Mouse (Mus musculus): ENCODE measurements at regions not wholly inside any gene's neighbourhood (a gene's known extent, or its start where the extent isn't known, plus 50 kb on each side); places are given as distances from the start of the nearest gene placed in this dataset.

GRCm38 (mm10) chr8:48980755-48981154 lies 137.0 kb upstream of the Tenm3 start:
- Histone ChIP-seq H3K9me3 (ENCODE audit: control insufficient read depth, low read length) (no peaks in the 10 kb centered on the region), H3K4me1 (replicated peaks; ENCODE audit: control insufficient read depth, insufficient read depth) (no peaks in the 10 kb centered on the region), H3K4me3 (ENCODE audit: low read depth, low read length) (no peak overlapping the region), H3K27me3 (ENCODE audit: control insufficient read depth, insufficient read depth, low read length) (no peaks in the 10 kb centered on the region), H3K4me2 (replicated peaks; ENCODE audit: low read depth) (no peak overlapping the region), H3K9ac (ENCODE audit: low read length) (no peak overlapping the region), H3K36me3 (ENCODE audit: control insufficient read depth, insufficient read depth, low read length) (no peaks in the 10 kb centered on the region), H3K27ac (replicated peaks) (no peak overlapping the region)
- WGBS: 68% methylated on average over 7 of the region's 7 CpGs
- DNase-seq (ENCODE audit: low spot score) (no peak), ATAC-seq (ENCODE audit: low FRiP score, low TSS enrichment) (no peak)
- no peak for TF ChIP-seq EP300 (optimal IDR thresholded peaks at IDR 0.05)
- TF ChIP-seq CTCF (IDR thresholded peaks at IDR 0.05; ENCODE audit: low read depth): no peak

DNA sequence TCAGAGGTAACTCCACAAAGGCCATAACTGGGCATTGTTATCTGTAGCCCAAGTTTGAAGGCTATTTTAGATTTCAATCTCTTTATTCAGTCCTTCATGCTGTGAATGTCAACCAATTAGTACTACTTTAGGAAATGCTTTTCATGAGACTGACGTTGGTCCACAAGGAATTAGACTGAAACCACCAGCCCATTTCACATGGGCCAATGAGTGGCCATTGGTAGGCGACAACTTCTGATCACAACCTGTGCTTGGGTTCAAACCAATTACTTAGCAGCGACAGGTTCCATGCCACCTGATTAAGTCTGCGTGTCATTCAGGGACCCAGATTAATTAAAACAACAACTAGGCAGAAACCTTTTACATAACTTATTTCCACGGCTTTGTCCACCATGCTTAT lies 126.9 kb upstream of the Tenm3 start:
- Histone ChIP-seq H3K27ac (replicated peaks) (no peak overlapping the region), H3K4me1 (replicated peaks; ENCODE audit: control insufficient read depth, insufficient read depth) (no peaks in the 10 kb centered on the region), H3K9ac (ENCODE audit: low read length) (no peak overlapping the region), H3K27me3 (ENCODE audit: control insufficient read depth, insufficient read depth, low read length) (no peaks in the 10 kb centered on the region), H3K4me2 (replicated peaks; ENCODE audit: low read depth) (no peak overlapping the region), H3K4me3 (ENCODE audit: low read depth, low read length) (no peak overlapping the region), H3K9me3 (ENCODE audit: control insufficient read depth, low read length) (no peaks in the 10 kb centered on the region), H3K36me3 (ENCODE audit: control insufficient read depth, insufficient read depth, low read length) (no peaks in the 10 kb centered on the region)
- WGBS: 89% methylated on average over 5 of the region's 5 CpGs
- ATAC-seq (ENCODE audit: low FRiP score, low TSS enrichment): no peak
- no peak for TF ChIP-seq CTCF (IDR thresholded peaks at IDR 0.05; ENCODE audit: low read depth)
- no peak for TF ChIP-seq EP300 (optimal IDR thresholded peaks at IDR 0.05)
- DNase-seq (ENCODE audit: low spot score): no peak

GRCm38 (mm10) chr8:48964929-48965328 lies 121.2 kb upstream of the Tenm3 start:
- DNase-seq (ENCODE audit: low spot score): peak; percentile 16
- H3K4me2 ChIP-seq (replicated peaks; ENCODE audit: low read depth): no peak overlapping the region
- H3K36me3 ChIP-seq (ENCODE audit: control insufficient read depth, insufficient read depth, low read length): no peaks in the 10 kb centered on the region
- H3K27me3 ChIP-seq (ENCODE audit: control insufficient read depth, insufficient read depth, low read length): no peaks in the 10 kb centered on the region
- no peak overlapping the region for H3K9ac ChIP-seq (ENCODE audit: low read length)
- H3K9me3 ChIP-seq (ENCODE audit: control insufficient read depth, low read length): no peaks in the 10 kb centered on the region
- no peak for ATAC-seq (ENCODE audit: low FRiP score, low TSS enrichment)
- WGBS: 75% methylated on average over 1 of the region's 1 CpGs
- peak; percentile 61 for TF ChIP-seq CTCF (IDR thresholded peaks at IDR 0.05; ENCODE audit: low read depth)
- no peak for TF ChIP-seq EP300 (optimal IDR thresholded peaks at IDR 0.05)
- no peak overlapping the region for H3K27ac ChIP-seq (replicated peaks)
- no peak overlapping the region for H3K4me3 ChIP-seq (ENCODE audit: low read depth, low read length)
- H3K4me1 ChIP-seq (replicated peaks; ENCODE audit: control insufficient read depth, insufficient read depth): no peaks in the 10 kb centered on the region

GRCm38 (mm10) chr8:48957614-48958013 lies 113.9 kb upstream of the Tenm3 start:
- Histone ChIP-seq H3K36me3 (ENCODE audit: control insufficient read depth, insufficient read depth, low read length) (no peaks in the 10 kb centered on the region), H3K27me3 (ENCODE audit: control insufficient read depth, insufficient read depth, low read length) (no peaks in the 10 kb centered on the region), H3K4me2 (replicated peaks; ENCODE audit: low read depth) (no peak overlapping the region), H3K27ac (replicated peaks) (no peak overlapping the region), H3K9ac (ENCODE audit: low read length) (no peak overlapping the region), H3K4me1 (replicated peaks; ENCODE audit: control insufficient read depth, insufficient read depth) (no peaks in the 10 kb centered on the region), H3K4me3 (ENCODE audit: low read depth, low read length) (no peak overlapping the region), H3K9me3 (ENCODE audit: control insufficient read depth, low read length) (no peaks in the 10 kb centered on the region)
- ATAC-seq (ENCODE audit: low FRiP score, low TSS enrichment) (no peak), DNase-seq (ENCODE audit: low spot score) (no peak)
- 84% methylated on average over 5 of the region's 5 CpGs for WGBS
- TF ChIP-seq CTCF (IDR thresholded peaks at IDR 0.05; ENCODE audit: low read depth) (no peak), EP300 (optimal IDR thresholded peaks at IDR 0.05) (no peak)

DNA sequence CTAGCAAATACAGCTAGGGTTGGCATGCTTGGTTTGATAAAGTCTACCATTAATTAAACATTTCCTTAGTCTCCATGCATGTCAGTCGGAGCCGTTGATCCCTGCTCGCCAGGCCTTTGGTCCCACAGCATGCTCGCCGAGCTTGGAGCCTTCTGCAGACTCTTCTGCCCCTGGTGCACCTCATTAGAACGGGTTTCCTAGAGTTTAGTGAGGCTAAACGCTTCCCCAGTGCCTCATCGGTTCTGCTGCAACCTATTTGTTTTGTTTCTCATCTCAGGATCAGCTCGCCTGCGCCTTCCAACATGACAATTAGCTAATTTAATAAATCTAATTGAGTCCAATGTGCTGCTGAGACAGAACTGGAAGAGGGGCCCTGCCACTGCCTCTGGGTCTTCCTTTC lies 107.7 kb upstream of the Tenm3 start:
- no peak for DNase-seq (ENCODE audit: low spot score)
- no peak overlapping the region for H3K27ac ChIP-seq (replicated peaks)
- H3K4me2 ChIP-seq (replicated peaks; ENCODE audit: low read depth): no peak overlapping the region
- H3K4me1 ChIP-seq (replicated peaks; ENCODE audit: control insufficient read depth, insufficient read depth): no peaks in the 10 kb centered on the region
- H3K9ac ChIP-seq (ENCODE audit: low read length): no peak overlapping the region
- H3K4me3 ChIP-seq (ENCODE audit: low read depth, low read length): no peak overlapping the region
- WGBS: 84% methylated on average over 10 of the region's 10 CpGs
- TF ChIP-seq CTCF (IDR thresholded peaks at IDR 0.05; ENCODE audit: low read depth) (no peak), EP300 (optimal IDR thresholded peaks at IDR 0.05) (no peak)
- no peaks in the 10 kb centered on the region for H3K36me3 ChIP-seq (ENCODE audit: control insufficient read depth, insufficient read depth, low read length)
- ATAC-seq (ENCODE audit: low FRiP score, low TSS enrichment): no peak
- H3K27me3 ChIP-seq (ENCODE audit: control insufficient read depth, insufficient read depth, low read length): no peaks in the 10 kb centered on the region
- no peaks in the 10 kb centered on the region for H3K9me3 ChIP-seq (ENCODE audit: control insufficient read depth, low read length)

DNA sequence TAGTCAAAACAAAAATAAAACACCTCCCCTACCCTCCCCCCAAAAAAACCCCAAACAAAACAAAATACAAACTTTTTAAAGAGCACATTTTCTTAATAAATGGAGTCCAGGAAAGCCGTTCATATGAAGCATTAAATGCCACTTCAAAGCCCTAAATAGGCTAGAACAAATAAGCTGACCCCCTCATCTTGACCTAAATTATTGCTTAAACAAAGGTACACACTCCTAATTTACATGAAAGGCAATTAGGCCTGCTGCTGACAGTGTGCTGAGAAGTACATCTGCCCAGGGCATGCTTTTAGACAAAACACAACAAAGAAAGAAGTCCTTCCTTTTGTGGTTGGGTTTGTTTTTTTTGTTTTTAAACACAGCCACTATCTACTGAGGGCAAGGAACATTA lies 100.4 kb upstream of the Tenm3 start:
- H3K4me1 ChIP-seq (replicated peaks; ENCODE audit: control insufficient read depth, insufficient read depth): no peaks in the 10 kb centered on the region
- no peak overlapping the region for H3K4me3 ChIP-seq (ENCODE audit: low read depth, low read length)
- H3K4me2 ChIP-seq (replicated peaks; ENCODE audit: low read depth): no peak overlapping the region
- no peaks in the 10 kb centered on the region for H3K9me3 ChIP-seq (ENCODE audit: control insufficient read depth, low read length)
- WGBS: 52% methylated on average over 1 of the region's 1 CpGs
- H3K9ac ChIP-seq (ENCODE audit: low read length): no peak overlapping the region
- DNase-seq (ENCODE audit: low spot score): no peak
- ATAC-seq (ENCODE audit: low FRiP score, low TSS enrichment): no peak
- no peak overlapping the region for H3K27ac ChIP-seq (replicated peaks)
- no peaks in the 10 kb centered on the region for H3K36me3 ChIP-seq (ENCODE audit: control insufficient read depth, insufficient read depth, low read length)
- TF ChIP-seq EP300 (optimal IDR thresholded peaks at IDR 0.05): no peak
- no peak for TF ChIP-seq CTCF (IDR thresholded peaks at IDR 0.05; ENCODE audit: low read depth)
- H3K27me3 ChIP-seq (ENCODE audit: control insufficient read depth, insufficient read depth, low read length): no peaks in the 10 kb centered on the region
